Mouse (Mus musculus) adrenal gland, adult 2 months (tissue): Measurements from ENCODE around the gene Ell. TPM values are rescaled to one million over a fixed set of nuclear protein-coding genes. Genes with fewer than 3 reads are reported as not detected.

Experiments used
- polyA plus RNA-seq: library from polyadenylated mRNA; depleted of rRNA; stranded (reverse); fragments of >200 nt; gene quantifications from 2 replicates; pipeline ENCODE4 v1.2.3, GENCODE M21; 2012; rRNA removed
- total RNA-seq, 2 experiments: library from RNA; stranded (reverse); gene quantifications; 2 replicates each; pipeline ENCODE4 v1.2.3; 2021

Ell gene
- total and polyA plus RNA-seq, 3 experiments, result 26.1 to 36.1 (median 29.6) TPM

Other genes with a start within 250 kb of the Ell start
- gene Ddx49, start 237.0 kb upstream of the Ell start, total RNA-seq, result 10 to 100 TPM; 57.7 to 69.5 TPM
- 53.3 and 62.5 TPM in 2 replicates for gene Ddx49, start 237.0 kb upstream of the Ell start, polyA plus RNA-seq
- gene Cope, start 236.9 kb upstream of the Ell start, total RNA-seq, result 100 to 1,000 TPM; 203 to 233 TPM
- gene Cope, start 236.9 kb upstream of the Ell start, polyA plus RNA-seq, result 491 and 579 TPM in 2 replicates
- 1 to 10 TPM; 2.5 to 3.8 TPM for gene Cers1, start 223.7 kb upstream of the Ell start, total RNA-seq
- gene Cers1, start 223.7 kb upstream of the Ell start, polyA plus RNA-seq, result 4.9 and 5.2 TPM in 2 replicates
- gene Gdf1, start 209.6 kb upstream of the Ell start, total RNA-seq, result under 1 TPM in 1 of 2 experiments, not detected in 1; 0.41 TPM
- 7.9 and 9.8 TPM in 2 replicates for gene Gdf1, start 209.6 kb upstream of the Ell start, polyA plus RNA-seq
- gene Upf1, start 186.2 kb upstream of the Ell start, total RNA-seq, result 10 to 100 TPM; 60.0 to 60.5 TPM
- 45.1 and 53.3 TPM in 2 replicates for gene Upf1, start 186.2 kb upstream of the Ell start, polyA plus RNA-seq
- gene Comp, start 165.9 kb upstream of the Ell start, total RNA-seq, result under 1 TPM; 0.14 to 0.35 TPM
- 0.38 and 0.44 TPM in 2 replicates for gene Comp, start 165.9 kb upstream of the Ell start, polyA plus RNA-seq
- 10 to 100 TPM; 20.6 to 25.0 TPM for gene Crtc1, start 99.9 kb upstream of the Ell start, total RNA-seq
- gene Crtc1, start 99.9 kb upstream of the Ell start, polyA plus RNA-seq, result 48.5 and 50.5 TPM in 2 replicates
- 10 to 100 TPM; 21.7 to 25.8 TPM for gene Klhl26, start 62.5 kb upstream of the Ell start, total RNA-seq
- 119 and 121 TPM in 2 replicates for gene Klhl26, start 62.5 kb upstream of the Ell start, polyA plus RNA-seq
- 10 to 100 TPM; 16.8 to 24.3 TPM for gene Tmem59l, start 52.1 kb upstream of the Ell start, total RNA-seq
- gene Tmem59l, start 52.1 kb upstream of the Ell start, polyA plus RNA-seq, result 42.9 and 55.8 TPM in 2 replicates
- gene Crlf1, start 46.3 kb upstream of the Ell start, total RNA-seq, result 1 to 10 TPM in 1 of 2 experiments, under 1 TPM in 1; 0.58 to 1.4 TPM
- gene Crlf1, start 46.3 kb upstream of the Ell start, polyA plus RNA-seq, result 0.58 and 1.2 TPM in 2 replicates
- gene Rex1bd, start 32.7 kb upstream of the Ell start, total RNA-seq, result 100 to 1,000 TPM; 148 to 164 TPM
- 327 and 373 TPM in 2 replicates for gene Rex1bd, start 32.7 kb upstream of the Ell start, polyA plus RNA-seq
- gene Uba52, start 28.7 kb upstream of the Ell start, total RNA-seq, result 1,000 to 10,000 TPM; 1,627 to 1,685 TPM
- gene Uba52, start 28.7 kb upstream of the Ell start, polyA plus RNA-seq, result 619 and 1,322 TPM in 2 replicates
- 100 to 1,000 TPM; 269 to 287 TPM for gene Fkbp8, start 11.7 kb upstream of the Ell start, total RNA-seq
- gene Fkbp8, start 11.7 kb upstream of the Ell start, polyA plus RNA-seq, result 602 and 610 TPM in 2 replicates
- 10 to 100 TPM; 75.9 to 82.8 TPM for gene Kxd1, start 11.5 kb upstream of the Ell start, total RNA-seq
- gene Kxd1, start 11.5 kb upstream of the Ell start, polyA plus RNA-seq, result 83.0 and 87.3 TPM in 2 replicates
- gene Isyna1, start 54.9 kb downstream of the Ell start, total RNA-seq, result 100 to 1,000 TPM; 103 to 199 TPM
- 344 and 376 TPM in 2 replicates for gene Isyna1, start 54.9 kb downstream of the Ell start, polyA plus RNA-seq
- gene Ssbp4, start 69.4 kb downstream of the Ell start, total RNA-seq, result 100 to 1,000 TPM in 1 of 2 experiments, 10 to 100 TPM in 1; 76.2 to 110 TPM
- gene Ssbp4, start 69.4 kb downstream of the Ell start, polyA plus RNA-seq, result 476 and 593 TPM in 2 replicates
- 1 to 10 TPM; 1.8 to 3.6 TPM for gene Lrrc25, start 76.7 kb downstream of the Ell start, total RNA-seq
- gene Lrrc25, start 76.7 kb downstream of the Ell start, polyA plus RNA-seq, result 8.4 and 11.1 TPM in 2 replicates
- gene Gdf15, start 93.0 kb downstream of the Ell start, total RNA-seq, result 10 to 100 TPM in 1 of 2 experiments, 1 to 10 TPM in 1; 1.3 to 44.6 TPM
- 18.5 and 22.2 TPM in 2 replicates for gene Gdf15, start 93.0 kb downstream of the Ell start, polyA plus RNA-seq
- 100 to 1,000 TPM; 115 to 127 TPM for gene Pgpep1, start 120.9 kb downstream of the Ell start, total RNA-seq
- gene Pgpep1, start 120.9 kb downstream of the Ell start, polyA plus RNA-seq, result 115 and 117 TPM in 2 replicates
- 10 to 100 TPM; 65.2 to 88.5 TPM for gene Lsm4, start 133.8 kb downstream of the Ell start, total RNA-seq
- gene Lsm4, start 133.8 kb downstream of the Ell start, polyA plus RNA-seq, result 81.3 and 112 TPM in 2 replicates
- 100 to 1,000 TPM; 214 to 246 TPM for gene Jund, start 159.5 kb downstream of the Ell start, total RNA-seq
- 1,009 and 1,256 TPM in 2 replicates for gene Jund, start 159.5 kb downstream of the Ell start, polyA plus RNA-seq
- gene Iqcn, start 164.0 kb downstream of the Ell start, total RNA-seq, result under 1 TPM in 1 of 2 experiments, not detected in 1; 0.12 TPM
- 0.25 and 0.28 TPM in 2 replicates for gene Iqcn, start 164.0 kb downstream of the Ell start, polyA plus RNA-seq
- under 1 TPM in 1 of 2 experiments, not detected in 1; 0.69 TPM for gene Gm3336, start 179.1 kb downstream of the Ell start, total RNA-seq
- gene Gm3336, start 179.1 kb downstream of the Ell start, polyA plus RNA-seq, result 0.51 and 0.97 TPM in 2 replicates
- gene Pde4c, start 184.3 kb downstream of the Ell start, total RNA-seq, result 1 to 10 TPM in 1 of 2 experiments, under 1 TPM in 1; 0.76 to 1.0 TPM
- 2.9 and 3.3 TPM in 2 replicates for gene Pde4c, start 184.3 kb downstream of the Ell start, polyA plus RNA-seq
- gene Rab3a, start 215.2 kb downstream of the Ell start, total RNA-seq, result 10 to 100 TPM; 49.1 to 85.5 TPM
- gene Rab3a, start 215.2 kb downstream of the Ell start, polyA plus RNA-seq, result 141 and 152 TPM in 2 replicates
- 100 to 1,000 TPM; 108 to 132 TPM for gene Mpv17l2, start 221.5 kb downstream of the Ell start, total RNA-seq
- 359 and 417 TPM in 2 replicates for gene Mpv17l2, start 221.5 kb downstream of the Ell start, polyA plus RNA-seq
- gene Pik3r2, start 237.3 kb downstream of the Ell start, total RNA-seq, result 10 to 100 TPM; 37.2 to 49.0 TPM
- 296 and 305 TPM in 2 replicates for gene Pik3r2, start 237.3 kb downstream of the Ell start, polyA plus RNA-seq